In genomic region chr17:8736259-8736658, GRCm38 (mm10) we compare ENCODE assay signal across 21 mouse cellular contexts.
A peak's percentile ranks its signal among the peaks of the same experiment; 100 is the strongest.
DNase-seq lines count a peak whose midpoint lies in the region; ATAC-seq and TF ChIP-seq lines count a peak whose summit lies in the region.
"Had no signal": no experiment of that assay in that cellular context is flagged by ENCODE, and none has a peak within 500 bp of the region (broad histone marks: within the 10 kb centered on the region; RNA-seq: fewer than 3 reads in every experiment).

No protein-coding gene starts in this region.

- peak; percentile 27 for TF ChIP-seq CTCF in hindbrain, postnatal 0 days (IDR thresholded peaks at IDR 0.05; ENCODE audit: low read depth)
- no peak for TF ChIP-seq CTCF in brain, embryonic 14.5 days (IDR thresholded peaks at IDR 0.05; ENCODE audit: borderline replicate concordance, extremely low read depth, insufficient read depth, insufficient read length)

- peak; percentile 21 to 40 for DNase-seq in cerebellum, postnatal 14 days
- DNase-seq in cerebellum, postnatal 36 days, result no peak
- peak; percentile 30 for DNase-seq in hindbrain, postnatal 0 days (ENCODE audit: low spot score)
- DNase-seq in brain, embryonic 14.5 days (ENCODE audit: low read depth), result peak; percentile 74
- peak; percentile 65 for DNase-seq in retina, embryonic 14.5 days (ENCODE audit: low spot score)
- no peak for DNase-seq in lung, postnatal 36 days
- DNase-seq: adrenal gland, postnatal 25 days; cerebellum, adult 11-12 months; gastrocnemius, postnatal 36 days; kidney, adult 11 months; kidney, postnatal 36 days; lung, adult 18-20 months; lung, postnatal 10 days had no signal

- ATAC-seq in hindbrain, postnatal 0 days, result no peak
- ATAC-seq in hindbrain, embryonic 16.5 days, result no peak; the same call in 1 of the 2 replicates
- ATAC-seq: CD4-positive, CD25-positive, alpha-beta regulatory T cell, adult 4 months; liver, embryonic 12.5 days; midbrain, embryonic 13.5 days had no signal

- H3K36me3 ChIP-seq in hindbrain, postnatal 0 days (ENCODE audit: insufficient read depth, low read length), result no peaks in the 10 kb centered on the region
- H3K36me3 ChIP-seq in hindbrain, embryonic 16.5 days (ENCODE audit: control insufficient read depth, insufficient read depth, low read length), result no peaks in the 10 kb centered on the region
- H3K36me3 ChIP-seq: kidney, embryonic 15.5 days; limb, embryonic 13.5 days; liver, embryonic 12.5 days; midbrain, embryonic 13.5 days; neural tube, embryonic 13.5 days had no signal

- no peaks in the 10 kb centered on the region for H3K27me3 ChIP-seq in hindbrain, postnatal 0 days (ENCODE audit: insufficient read depth, low read length)
- no peaks in the 10 kb centered on the region for H3K27me3 ChIP-seq in hindbrain, embryonic 16.5 days (replicated peaks; ENCODE audit: control insufficient read depth, insufficient read depth, low read length)
- H3K27me3 ChIP-seq: kidney, embryonic 15.5 days; limb, embryonic 13.5 days; liver, embryonic 12.5 days; midbrain, embryonic 13.5 days; neural tube, embryonic 13.5 days had no signal

- H3K4me3 ChIP-seq in hindbrain, postnatal 0 days (ENCODE audit: low read length), result no peak overlapping the region
- no peak overlapping the region for H3K4me3 ChIP-seq in hindbrain, embryonic 16.5 days (ENCODE audit: low read length)
- H3K4me3 ChIP-seq: kidney, embryonic 15.5 days; limb, embryonic 13.5 days; liver, embryonic 12.5 days; midbrain, embryonic 13.5 days; myocyte; neural tube, embryonic 13.5 days had no signal

- no peak for TF ChIP-seq POLR2A in brain, embryonic 14.5 days (IDR thresholded peaks at IDR 0.05; ENCODE audit: borderline replicate concordance, extremely low read depth, insufficient read depth, insufficient read length, poor library complexity, severe bottlenecking)

- 34% methylated on average over 6 of the region's 6 CpGs for WGBS in hindbrain, postnatal 0 days
- WGBS in hindbrain, embryonic 16.5 days, result 45% methylated on average over 6 of the region's 6 CpGs

- H3K4me1 ChIP-seq in hindbrain, postnatal 0 days (ENCODE audit: insufficient read depth, low read length), result no peaks in the 10 kb centered on the region
- no peaks in the 10 kb centered on the region for H3K4me1 ChIP-seq in hindbrain, embryonic 16.5 days (ENCODE audit: control insufficient read depth, insufficient read depth, low read depth, low read length)
- H3K4me1 ChIP-seq: kidney, embryonic 15.5 days; limb, embryonic 13.5 days; liver, embryonic 12.5 days; midbrain, embryonic 13.5 days; neural tube, embryonic 13.5 days had no signal

- no peak overlapping the region for H3K4me2 ChIP-seq in hindbrain, postnatal 0 days (ENCODE audit: low read depth, low read length)
- no peak overlapping the region for H3K4me2 ChIP-seq in hindbrain, embryonic 16.5 days (ENCODE audit: low read length)
- H3K4me2 ChIP-seq: kidney, embryonic 15.5 days; limb, embryonic 13.5 days; liver, embryonic 12.5 days; midbrain, embryonic 13.5 days; neural tube, embryonic 13.5 days had no signal

- H3K9ac ChIP-seq in hindbrain, postnatal 0 days (replicated peaks; ENCODE audit: low read length), result no peak overlapping the region
- no peak overlapping the region for H3K9ac ChIP-seq in hindbrain, embryonic 16.5 days (ENCODE audit: low read depth, low read length)
- H3K9ac ChIP-seq: kidney, embryonic 15.5 days; limb, embryonic 13.5 days; liver, embryonic 12.5 days; midbrain, embryonic 13.5 days; neural tube, embryonic 13.5 days had no signal

- no peak overlapping the region for H3K27ac ChIP-seq in hindbrain, postnatal 0 days
- no peak overlapping the region for H3K27ac ChIP-seq in hindbrain, embryonic 16.5 days (ENCODE audit: low read depth, low read length)
- H3K27ac ChIP-seq: kidney, embryonic 15.5 days; limb, embryonic 13.5 days; liver, embryonic 12.5 days; midbrain, embryonic 13.5 days; neural tube, embryonic 13.5 days had no signal

- H3K9me3 ChIP-seq in hindbrain, postnatal 0 days (ENCODE audit: low read length), result no peaks in the 10 kb centered on the region
- H3K9me3 ChIP-seq in hindbrain, embryonic 16.5 days (ENCODE audit: control insufficient read depth, low read length), result no peaks in the 10 kb centered on the region
- H3K9me3 ChIP-seq: kidney, embryonic 15.5 days; liver, embryonic 12.5 days; midbrain, embryonic 13.5 days; neural tube, embryonic 13.5 days had no signal

Comparison
In these comparisons a context has a peak if more than half of its experiments do, and no peak if none do; other contexts are left out.
1. DNase-seq: peak in cerebellum, postnatal 14 days (2 of 2), hindbrain, postnatal 0 days (single experiment), brain, embryonic 14.5 days (single experiment) and retina, embryonic 14.5 days (single experiment); none in cerebellum, postnatal 36 days (0 of 2) and lung, postnatal 36 days (single experiment).